Mouse (Mus musculus): ENCODE results near the gene Serpinh1.

GRCm38 (mm10) chr7:99393711-99394325 is 40.8 kb upstream of the Serpinh1 start:
- no peak for TF ChIP-seq CTCF (IDR thresholded peaks at IDR 0.05; ENCODE audit: low read depth, low read length)
- no peak for TF ChIP-seq POLR2A (IDR thresholded peaks at IDR 0.05; ENCODE audit: extremely low read depth, insufficient read depth, low read length)

Measured in liver, adult 2 months (tissue).